Comparison of ENCODE assay signal across 16 mouse cellular contexts in the genomic region with DNA sequence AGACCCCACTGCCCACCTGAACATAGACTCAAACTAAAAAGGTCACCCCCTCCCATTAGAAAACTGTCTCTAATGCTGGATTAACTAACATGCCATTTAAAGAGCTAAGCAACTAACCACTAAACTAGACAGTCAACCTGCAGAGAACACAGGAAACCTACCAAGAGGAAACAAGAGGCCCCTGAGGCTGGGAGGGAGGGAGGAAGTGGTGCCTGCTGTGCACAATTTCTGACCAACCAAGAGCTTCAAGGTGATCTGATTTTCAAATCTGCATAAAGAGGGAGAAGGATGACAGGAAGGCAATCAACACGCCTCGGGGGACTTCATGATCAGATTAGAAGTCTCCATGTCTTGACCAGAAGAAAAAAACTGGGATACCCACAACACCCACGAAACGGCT.
DNase-seq lines count a peak whose midpoint lies in the region; ATAC-seq and TF ChIP-seq lines count a peak whose summit lies in the region.
"Had no signal": no experiment of that assay in that cellular context is flagged by ENCODE, and none has a peak within 500 bp of the region (broad histone marks: within the 10 kb centered on the region; RNA-seq: fewer than 3 reads in every experiment).

No protein-coding gene starts in this region.

- peak; percentile 36 for DNase-seq in lung, postnatal 36 days
- no peak for DNase-seq in lung, postnatal 10 days
- DNase-seq in spleen, adult 12 weeks (ENCODE audit: low spot score): peak; percentile 17
- DNase-seq in thymus, postnatal 36 days: peak; percentile 58 to 71
- DNase-seq in heart, adult 2 months: no peak
- no peak for DNase-seq in left cerebral cortex, postnatal 36 days (ENCODE audit: low spot score in 2 of 2)
- DNase-seq: adrenal gland, postnatal 25 days; gastrocnemius, postnatal 36 days; heart, postnatal 10 days; kidney, adult 11 months; kidney, postnatal 4 days; left cerebral cortex, postnatal 4 days; lung, adult 2 months had no signal

- no peak overlapping the region for H3K4me2 ChIP-seq in intestine, embryonic 16.5 days (ENCODE audit: low read depth, low read length)

- TF ChIP-seq POLR2A in heart, adult 2 months (IDR thresholded peaks at IDR 0.05; ENCODE audit: insufficient read depth, low read depth, low read length): no peak

- TF ChIP-seq EP300 in heart, adult 2 months (IDR thresholded peaks at IDR 0.05; ENCODE audit: insufficient read depth, low read depth, low read length): no peak

- TF ChIP-seq CTCF in heart, adult 2 months (IDR thresholded peaks at IDR 0.05): no peak

- H3K4me3 ChIP-seq in heart, adult 2 months: no peak overlapping the region
- no peak overlapping the region for H3K4me3 ChIP-seq in intestine, embryonic 16.5 days (ENCODE audit: low read length)
- H3K4me3 ChIP-seq: midbrain, embryonic 10.5 days had no signal

- no peaks in the 10 kb centered on the region for H3K79me2 ChIP-seq in heart, adult 2 months (replicated peaks; ENCODE audit: control insufficient read depth, insufficient read depth, low read length)

- no peaks in the 10 kb centered on the region for H3K27me3 ChIP-seq in heart, adult 2 months (ENCODE audit: control insufficient read depth, insufficient read depth, low read length)
- H3K27me3 ChIP-seq in intestine, embryonic 16.5 days (replicated peaks; ENCODE audit: control insufficient read depth, insufficient read depth, low read length): no peaks in the 10 kb centered on the region

- peak; percentile 30 for ATAC-seq in common myeloid progenitor, adult 5-6 weeks (replicated peaks; ENCODE audit: low read depth, poor library complexity, severe bottlenecking)
- no peak for ATAC-seq in intestine, embryonic 16.5 days

- H3K27ac ChIP-seq in heart, adult 2 months: no peak overlapping the region
- no peak overlapping the region for H3K27ac ChIP-seq in intestine, embryonic 16.5 days (ENCODE audit: low read length)
- H3K27ac ChIP-seq: midbrain, embryonic 10.5 days had no signal

- no peaks in the 10 kb centered on the region for H3K4me1 ChIP-seq in heart, adult 2 months (ENCODE audit: control insufficient read depth, insufficient read depth, low read length)
- H3K4me1 ChIP-seq in intestine, embryonic 16.5 days (ENCODE audit: control insufficient read depth, insufficient read depth, low read length): no peaks in the 10 kb centered on the region

- H3K9me3 ChIP-seq in intestine, embryonic 16.5 days (ENCODE audit: control insufficient read depth, low read length): no peaks in the 10 kb centered on the region
- H3K9me3 ChIP-seq: midbrain, embryonic 10.5 days had no signal

- no peaks in the 10 kb centered on the region for H3K36me3 ChIP-seq in heart, adult 2 months (ENCODE audit: control insufficient read depth, insufficient read depth, low read length)
- no peaks in the 10 kb centered on the region for H3K36me3 ChIP-seq in intestine, embryonic 16.5 days (ENCODE audit: control insufficient read depth, insufficient read depth, low read length)
- H3K36me3 ChIP-seq: midbrain, embryonic 10.5 days had no signal

- intact Hi-C loops in heart, adult 2 months (cut with DNase I): no loop called here
- intact Hi-C loops in left cerebral cortex, postnatal 36 days (cut with DNase I): no loop called here

- WGBS in heart, adult 2 months: 62% methylated on average over 4 of the region's 4 CpGs
- 76% methylated on average over 4 of the region's 4 CpGs for WGBS in intestine, embryonic 16.5 days

- no peak overlapping the region for H3K9ac ChIP-seq in heart, adult 2 months (ENCODE audit: low read depth, low read length)
- no peak overlapping the region for H3K9ac ChIP-seq in intestine, embryonic 16.5 days (ENCODE audit: low read depth, low read length)

Comparison
In these comparisons a context has a peak if more than half of its experiments do, and no peak if none do; other contexts are left out.
1. DNase-seq: peak in lung, postnatal 36 days (single experiment), spleen, adult 12 weeks (single experiment) and thymus, postnatal 36 days (2 of 2); none in lung, postnatal 10 days (single experiment), heart, adult 2 months (0 of 2) and left cerebral cortex, postnatal 36 days (0 of 2).